Mouse (Mus musculus) midbrain, embryonic 15.5 days (tissue): ENCODE measurements around the gene Rlbp1. TPM values are rescaled to one million over a fixed set of nuclear protein-coding genes. Genes with fewer than 3 reads are reported as not detected.

Experiments
- ATAC-seq: fragments of 200-750 bp; cut with Nextera tagmentation; replicated peaks from 2 replicates; pipeline ENCODE4 v1.8.0; 2017; ENCODE audit warnings: moderate TSS enrichment
- H3K27ac ChIP-seq: fragments of 300-500 bp; sonication (generic); 2 replicates; pipeline ENCODE4 v1.5.1; 2015; ENCODE audit warnings: mild to moderate bottlenecking, inconsistent platforms
- H3K27me3 ChIP-seq: fragments of 300-500 bp; sonication (generic); replicated peaks from 2 replicates; pipeline ENCODE4 v1.6.1; 2015; ENCODE audit warnings: inconsistent platforms
- H3K36me3 ChIP-seq: fragments of 300-500 bp; sonication (generic); replicated peaks from 2 replicates; pipeline ENCODE4 v1.6.1; 2015; ENCODE audit warnings: inconsistent platforms
- H3K4me1 ChIP-seq: fragments of 300-500 bp; sonication (generic); 2 replicates; pipeline ENCODE4 v1.6.1; 2015; ENCODE audit warnings: inconsistent platforms
- H3K4me2 ChIP-seq: fragments of 300-500 bp; sonication (generic); 2 replicates; pipeline ENCODE4 v1.6.1; 2015; ENCODE audit warnings: inconsistent platforms, mild to moderate bottlenecking, moderate library complexity
- H3K4me3 ChIP-seq: fragments of 300-500 bp; sonication (generic); 2 replicates; pipeline ENCODE4 v1.5.1; 2015; ENCODE audit warnings: mild to moderate bottlenecking, inconsistent platforms
- H3K9ac ChIP-seq: fragments of 300-500 bp; sonication (generic); 2 replicates; pipeline ENCODE4 v1.6.1; 2015; ENCODE audit warnings: mild to moderate bottlenecking, inconsistent platforms
- H3K9me3 ChIP-seq: fragments of 300-500 bp; sonication (generic); 2 replicates; pipeline ENCODE4 v1.6.1; 2016; ENCODE audit warnings: inconsistent platforms
- WGBS: fragments of 180-500 bp; shearing (Covaris S2); methylation state at CpG from one replicate; pipeline ENCODE4 v1.1.7; 2015; ENCODE audit warnings: mixed read lengths; 5-methylcytosine and 5-hydroxymethylcytosine counted together
- polyA plus RNA-seq: library from polyadenylated mRNA; unstranded; fragments of >200 nt; fragmentation: Nextera tagmentation; extraction: Ambion mirVana; gene quantifications from 2 replicates; pipeline ENCODE4 v1.2.1, GENCODE M21; 2015

Rlbp1 gene
- polyA plus RNA-seq, 1 experiment from 2014 or later = 9.5 TPM

DNA sequence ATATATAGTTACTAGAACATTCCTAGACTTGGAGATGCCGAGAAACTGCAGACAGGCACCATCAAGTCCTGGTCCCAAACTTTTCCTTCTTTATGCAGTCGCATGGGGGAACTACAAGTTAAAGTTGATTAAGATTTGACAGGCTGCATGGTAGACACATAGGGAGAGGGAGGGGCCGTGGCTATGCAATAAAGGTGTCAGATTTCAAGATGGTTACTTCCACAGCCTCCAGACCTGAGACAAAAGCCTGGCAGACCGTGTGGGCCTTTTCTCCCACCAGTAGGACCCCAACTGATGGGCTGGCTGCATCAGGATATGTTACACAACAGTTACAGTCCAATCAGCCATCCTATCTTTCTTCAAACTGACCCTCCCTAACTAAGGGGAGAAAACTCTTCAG is 17.4 kb downstream of the Rlbp1 start:
- Histone ChIP-seq H3K9me3 (no peaks in the 10 kb centered on the region), H3K36me3 (no peaks in the 10 kb centered on the region), H3K4me1 (no peaks in the 10 kb centered on the region), H3K27ac (no peak overlapping the region), H3K9ac (no peak overlapping the region), H3K4me2 (no peak overlapping the region), H3K27me3 (no peaks in the 10 kb centered on the region), H3K4me3 (no peak overlapping the region)
- WGBS = 50% methylated on average over 4 of the region's 4 CpGs
- ATAC-seq = no peak

DNA sequence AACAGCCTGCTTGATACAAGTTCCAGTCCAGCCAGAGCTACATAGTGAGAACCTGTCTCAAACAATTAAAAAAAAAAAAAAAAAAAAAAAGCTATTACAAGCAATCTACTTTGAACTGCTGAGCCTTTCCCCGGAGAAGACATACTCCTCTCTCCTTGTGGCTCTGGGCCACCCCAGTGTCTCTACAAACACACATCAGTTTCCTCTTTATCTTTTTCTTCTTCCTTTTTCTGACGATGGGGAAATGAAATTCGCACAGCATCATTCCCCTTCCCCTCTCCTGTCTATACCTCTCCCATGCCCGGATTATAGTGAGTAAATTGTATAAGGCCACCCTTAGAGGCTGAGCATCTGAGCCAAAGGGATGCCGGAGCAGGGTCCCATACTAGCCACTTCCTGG is 18.2 kb downstream of the Rlbp1 start:
- ATAC-seq = no peak
- WGBS = 90% methylated on average over 5 of the region's 5 CpGs

DNA sequence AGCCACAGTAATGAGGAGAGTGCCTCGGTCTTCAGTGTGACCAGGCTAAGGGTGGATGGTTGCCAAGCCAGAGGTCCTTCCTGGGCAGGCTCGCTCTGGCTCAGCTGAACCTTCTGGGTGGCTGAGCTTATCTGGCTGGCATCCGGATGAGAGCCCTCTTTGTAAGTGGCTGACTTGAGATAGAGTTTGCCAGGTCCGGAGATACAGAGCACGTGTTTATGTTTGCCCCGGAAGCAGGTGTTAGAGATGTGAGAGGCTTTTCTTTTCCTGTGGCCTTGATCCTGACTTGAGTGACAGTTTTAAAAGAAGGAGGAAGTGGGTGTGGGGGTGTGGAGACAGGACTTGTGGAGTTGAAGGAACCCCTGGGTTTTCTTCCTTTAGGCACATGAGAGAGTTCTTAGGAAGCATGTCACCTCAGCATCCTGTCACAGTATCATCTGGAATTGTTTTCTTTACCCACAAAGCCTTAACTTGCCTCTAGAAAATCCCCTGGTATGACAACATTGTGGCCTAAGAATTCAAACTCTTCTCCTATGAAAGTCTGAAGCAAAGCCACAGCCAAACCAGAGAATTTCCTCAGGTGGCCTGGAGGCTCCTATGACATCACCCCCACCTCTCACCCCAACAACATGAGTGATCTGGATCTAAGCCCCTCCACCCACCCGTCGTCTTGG is 23.3 kb downstream of the Rlbp1 start:
- peak; percentile 57 for ATAC-seq
- peak overlapping the region; percentile 59 for H3K27ac ChIP-seq
- WGBS = 78% methylated on average over 8 of the region's 8 CpGs
- no peak overlapping the region for H3K4me2 ChIP-seq
- 0 out of 2 replicates have a peak, but pooled peaks cover 7% of the 10 kb centered on the region for H3K4me1 ChIP-seq
- no peak overlapping the region for H3K4me3 ChIP-seq
- no peak overlapping the region for H3K9ac ChIP-seq
- no peaks in the 10 kb centered on the region for H3K9me3 ChIP-seq
- H3K27me3 ChIP-seq = no peaks in the 10 kb centered on the region
- H3K36me3 ChIP-seq = peaks cover 12% of the 10 kb centered on the region; the same call in 1 of the 2 replicates

More for the DNA sequence above, 18.2 kb downstream of the Rlbp1 start:
- Histone ChIP-seq H3K9ac (no peak overlapping the region), H3K4me2 (no peak overlapping the region), H3K4me3 (no peak overlapping the region), H3K27me3 (no peaks in the 10 kb centered on the region), H3K4me1 (no peaks in the 10 kb centered on the region), H3K27ac (no peak overlapping the region), H3K36me3 (no peaks in the 10 kb centered on the region), H3K9me3 (no peaks in the 10 kb centered on the region)

DNA sequence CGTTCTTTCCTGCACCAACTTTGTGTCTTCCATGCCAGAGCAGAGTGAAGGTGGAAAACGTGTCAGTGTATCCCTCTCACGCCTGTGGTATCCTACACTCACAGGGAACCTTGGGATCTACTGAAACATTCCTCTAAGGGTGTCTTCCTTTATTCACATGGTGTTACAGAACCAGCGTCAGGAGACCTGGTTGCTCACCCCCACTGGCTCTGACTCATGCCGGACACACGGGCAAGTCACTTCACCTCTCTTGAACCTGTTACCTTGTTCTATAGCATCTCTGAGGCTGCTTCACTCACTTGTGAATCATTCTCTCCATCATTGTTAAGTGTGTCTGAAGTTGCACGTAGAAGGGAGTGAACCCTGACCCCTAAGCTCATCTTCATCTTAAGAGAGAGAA is 24.0 kb downstream of the Rlbp1 start:
- no peak for ATAC-seq
- Histone ChIP-seq H3K4me2 (no peak overlapping the region), H3K27ac (peak overlapping the region; percentile 59), H3K4me1 (0 out of 2 replicates have a peak, but pooled peaks cover 7% of the 10 kb centered on the region), H3K36me3 (peaks cover 16% of the 10 kb centered on the region; the same call in 1 of the 2 replicates), H3K27me3 (no peaks in the 10 kb centered on the region), H3K4me3 (no peak overlapping the region), H3K9ac (no peak overlapping the region), H3K9me3 (no peaks in the 10 kb centered on the region)
- 87% methylated on average over 7 of the region's 7 CpGs for WGBS

DNA sequence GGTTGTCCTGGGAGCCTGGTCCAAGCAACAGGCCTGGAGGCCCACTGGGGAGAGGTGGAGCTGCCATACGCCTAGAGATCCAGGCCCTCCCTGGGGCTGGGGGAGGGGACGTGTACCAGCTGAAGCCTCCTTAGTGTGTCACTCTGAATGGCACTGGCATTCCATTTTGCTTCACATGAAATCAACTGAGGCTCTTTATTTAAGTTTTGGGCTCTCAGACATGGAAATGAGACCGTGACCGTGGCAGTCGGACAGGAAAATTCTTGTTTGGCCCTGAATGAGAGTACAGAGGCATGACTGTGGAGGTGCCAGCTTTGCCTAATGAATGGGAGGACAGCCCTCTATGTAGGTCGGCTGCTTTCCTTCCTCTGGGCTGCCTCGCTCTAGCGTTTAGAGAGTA is 24.6 kb downstream of the Rlbp1 start:
- Histone ChIP-seq H3K9ac (no peak overlapping the region), H3K4me3 (no peak overlapping the region), H3K27ac (peak overlapping the region; percentile 59), H3K4me1 (0 out of 2 replicates have a peak, but pooled peaks cover 7% of the 10 kb centered on the region), H3K27me3 (no peaks in the 10 kb centered on the region), H3K36me3 (peaks cover 17% of the 10 kb centered on the region; the same call in 1 of the 2 replicates), H3K4me2 (no peak overlapping the region), H3K9me3 (no peaks in the 10 kb centered on the region)
- peak; percentile 77 for ATAC-seq
- 54% methylated on average over 8 of the region's 8 CpGs for WGBS

DNA sequence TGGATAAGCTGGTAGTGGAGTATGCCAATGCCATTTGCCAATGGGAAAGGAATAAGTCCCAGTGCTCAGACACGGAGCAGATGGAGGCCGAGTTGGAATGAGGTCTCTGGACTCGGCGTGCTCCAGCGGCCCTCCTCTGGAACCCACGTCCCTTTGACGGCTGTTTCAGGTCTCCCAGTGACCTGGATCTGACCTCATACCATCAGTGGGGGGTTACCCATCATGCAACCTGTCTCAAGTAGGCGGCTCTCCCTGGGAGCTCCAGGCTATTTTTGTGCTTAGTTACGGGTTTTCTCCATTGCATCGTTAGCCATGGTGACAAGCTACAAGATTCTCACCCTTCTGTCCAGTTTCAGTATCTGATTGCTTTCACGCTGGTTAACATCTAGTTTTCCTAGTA is 26.8 kb downstream of the Rlbp1 start:
- H3K27ac ChIP-seq = no peak overlapping the region
- peaks cover 35% of the 10 kb centered on the region for H3K36me3 ChIP-seq
- H3K27me3 ChIP-seq = no peaks in the 10 kb centered on the region
- no peaks in the 10 kb centered on the region for H3K9me3 ChIP-seq
- no peak overlapping the region for H3K9ac ChIP-seq
- 0 out of 2 replicates have a peak, but pooled peaks cover 7% of the 10 kb centered on the region for H3K4me1 ChIP-seq
- H3K4me3 ChIP-seq = no peak overlapping the region
- ATAC-seq = no peak
- WGBS = 72% methylated on average over 11 of the region's 11 CpGs
- no peak overlapping the region for H3K4me2 ChIP-seq

DNA sequence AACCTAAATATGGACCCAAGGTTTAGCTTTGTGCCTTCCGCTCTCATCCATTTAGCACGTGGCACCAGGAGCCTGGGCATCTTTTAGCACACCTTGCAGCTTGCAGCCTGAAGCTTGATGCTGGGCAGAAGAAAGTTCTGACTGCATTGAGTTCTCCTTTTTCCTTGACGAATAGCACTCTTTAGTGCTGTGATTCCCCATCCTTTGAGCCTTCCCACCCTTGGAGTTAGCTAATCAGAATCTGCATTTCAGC is 27.7 kb downstream of the Rlbp1 start:
- 0 out of 2 replicates have a peak, but pooled peaks cover 7% of the 10 kb centered on the region for H3K4me1 ChIP-seq
- WGBS = 89% methylated on average over 3 of the region's 3 CpGs
- peaks cover 41% of the 10 kb centered on the region for H3K36me3 ChIP-seq
- H3K9ac ChIP-seq = no peak overlapping the region
- ATAC-seq = no peak
- H3K27ac ChIP-seq = no peak overlapping the region
- no peaks in the 10 kb centered on the region for H3K9me3 ChIP-seq
- no peak overlapping the region for H3K4me3 ChIP-seq
- H3K27me3 ChIP-seq = no peaks in the 10 kb centered on the region
- H3K4me2 ChIP-seq = no peak overlapping the region

DNA sequence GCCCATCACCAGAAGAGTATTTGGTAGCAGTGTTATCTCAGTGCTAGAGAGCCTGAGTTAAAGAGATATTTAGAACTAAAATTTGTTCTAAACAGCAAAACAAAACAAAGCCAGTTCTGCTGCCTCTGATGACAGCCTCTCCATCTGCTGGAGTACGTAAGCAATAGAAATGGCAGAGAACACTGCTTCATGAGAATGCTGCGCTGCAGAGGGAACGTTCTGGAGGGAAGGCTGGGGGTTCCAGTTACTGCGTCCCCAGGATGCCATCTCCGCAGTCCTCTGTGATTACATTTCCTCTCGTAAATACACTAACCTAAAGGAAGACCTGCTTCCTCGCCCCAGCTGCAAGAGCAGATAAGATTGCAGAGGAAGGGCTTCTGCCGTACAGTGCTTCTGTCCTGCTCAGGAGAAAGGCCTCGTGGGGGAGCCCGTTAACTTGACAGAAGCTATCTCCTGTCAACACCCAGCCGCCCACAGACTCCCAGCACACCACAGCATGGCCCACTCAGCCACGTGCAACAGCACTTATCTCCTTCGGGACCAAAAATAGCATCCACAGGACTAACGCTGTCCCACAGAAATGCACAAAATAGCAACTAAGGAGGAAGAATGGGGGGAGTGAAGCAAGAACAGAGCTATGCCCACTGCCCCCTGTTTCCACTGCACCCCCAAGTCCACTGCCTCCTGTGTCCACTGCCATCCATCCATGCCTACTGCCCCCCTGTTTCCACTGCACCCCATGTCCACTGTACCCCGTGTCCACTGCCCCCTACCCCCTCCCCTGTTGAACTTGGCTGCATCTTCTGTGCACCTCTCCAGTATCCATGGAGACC is 28.3 kb downstream of the Rlbp1 start:
- Histone ChIP-seq H3K9ac (no peak overlapping the region), H3K36me3 (peaks cover 45% of the 10 kb centered on the region), H3K4me2 (no peak overlapping the region), H3K4me3 (no peak overlapping the region), H3K27me3 (no peaks in the 10 kb centered on the region), H3K4me1 (0 out of 2 replicates have a peak, but pooled peaks cover 7% of the 10 kb centered on the region), H3K9me3 (no peaks in the 10 kb centered on the region), H3K27ac (no peak overlapping the region)
- WGBS = 74% methylated on average over 15 of the region's 15 CpGs
- ATAC-seq = no peak

DNA sequence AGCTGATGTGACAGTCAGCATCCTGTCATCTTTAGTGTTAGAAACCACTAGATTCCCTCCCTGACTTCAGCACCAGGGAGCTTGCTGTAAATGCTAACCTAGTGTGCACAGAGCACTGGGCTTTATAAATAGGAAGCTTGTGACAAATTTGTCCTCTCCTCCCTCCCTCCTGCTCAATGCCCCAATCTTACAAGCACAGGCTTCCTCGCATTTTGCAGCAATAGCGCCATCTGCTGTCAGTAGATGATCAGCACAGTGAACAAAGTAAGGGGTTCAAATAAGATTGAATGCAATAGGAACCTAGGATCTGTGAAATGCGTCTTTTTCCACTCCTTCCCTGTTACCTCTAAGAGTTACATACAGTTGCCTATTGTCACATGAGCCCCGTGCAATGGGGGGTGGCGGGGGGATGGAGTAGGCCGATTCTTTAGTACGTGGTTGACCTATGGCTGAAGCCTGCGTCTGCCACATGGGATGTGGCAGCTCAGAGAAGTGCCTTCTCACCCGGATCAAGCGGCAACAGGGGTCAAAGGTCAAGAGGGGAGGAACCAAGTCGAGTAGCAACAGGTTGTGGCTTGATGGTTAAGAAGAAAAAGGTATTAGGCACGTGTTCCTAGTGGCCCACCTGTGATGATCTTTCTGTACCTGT is 37.0 kb downstream of the Rlbp1 start:
- WGBS = 40% methylated on average over 12 of the region's 12 CpGs
- Histone ChIP-seq H3K36me3 (peaks cover 23% of the 10 kb centered on the region; the same call in 1 of the 2 replicates), H3K27ac (0 out of 2 replicates have a peak overlapping the region, but pooled peaks have one; percentile 2)

DNA sequence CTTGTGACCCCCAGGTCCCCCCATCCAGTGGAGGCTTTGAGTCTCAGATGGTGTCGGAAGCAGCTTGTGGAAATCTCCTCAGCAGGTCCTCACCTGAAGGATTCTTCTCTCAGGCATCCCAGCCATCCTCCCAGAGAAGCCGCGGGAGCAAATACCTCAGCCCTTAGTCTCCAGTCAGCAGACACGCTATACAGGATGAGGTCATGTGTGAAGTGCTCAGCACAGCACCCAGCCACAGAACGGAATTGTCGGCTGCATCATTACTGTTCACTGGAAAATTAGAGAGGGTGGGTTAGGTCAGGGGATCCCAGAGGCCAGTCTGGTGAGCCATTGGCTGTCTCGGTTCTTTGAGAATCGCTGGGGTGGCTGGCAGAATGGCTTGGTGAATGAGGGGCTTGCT is 38.0 kb downstream of the Rlbp1 start:
- H3K4me3 ChIP-seq = no peak overlapping the region
- no peak overlapping the region for H3K4me2 ChIP-seq
- peaks cover 10% of the 10 kb centered on the region; the same call in 1 of the 2 replicates for H3K4me1 ChIP-seq
- no peaks in the 10 kb centered on the region for H3K9me3 ChIP-seq
- no peak for ATAC-seq
- no peaks in the 10 kb centered on the region for H3K27me3 ChIP-seq
- 0 out of 2 replicates have a peak, but pooled peaks cover 15% of the 10 kb centered on the region for H3K36me3 ChIP-seq
- H3K27ac ChIP-seq = no peak overlapping the region
- no peak overlapping the region for H3K9ac ChIP-seq
- 89% methylated on average over 8 of the region's 8 CpGs for WGBS

More for the DNA sequence above, 37.0 kb downstream of the Rlbp1 start:
- Histone ChIP-seq H3K4me3 (no peak overlapping the region), H3K4me1 (peaks cover 10% of the 10 kb centered on the region; the same call in 1 of the 2 replicates), H3K9me3 (no peaks in the 10 kb centered on the region), H3K4me2 (no peak overlapping the region), H3K27me3 (no peaks in the 10 kb centered on the region), H3K9ac (no peak overlapping the region)
- ATAC-seq = peak; percentile 78

DNA sequence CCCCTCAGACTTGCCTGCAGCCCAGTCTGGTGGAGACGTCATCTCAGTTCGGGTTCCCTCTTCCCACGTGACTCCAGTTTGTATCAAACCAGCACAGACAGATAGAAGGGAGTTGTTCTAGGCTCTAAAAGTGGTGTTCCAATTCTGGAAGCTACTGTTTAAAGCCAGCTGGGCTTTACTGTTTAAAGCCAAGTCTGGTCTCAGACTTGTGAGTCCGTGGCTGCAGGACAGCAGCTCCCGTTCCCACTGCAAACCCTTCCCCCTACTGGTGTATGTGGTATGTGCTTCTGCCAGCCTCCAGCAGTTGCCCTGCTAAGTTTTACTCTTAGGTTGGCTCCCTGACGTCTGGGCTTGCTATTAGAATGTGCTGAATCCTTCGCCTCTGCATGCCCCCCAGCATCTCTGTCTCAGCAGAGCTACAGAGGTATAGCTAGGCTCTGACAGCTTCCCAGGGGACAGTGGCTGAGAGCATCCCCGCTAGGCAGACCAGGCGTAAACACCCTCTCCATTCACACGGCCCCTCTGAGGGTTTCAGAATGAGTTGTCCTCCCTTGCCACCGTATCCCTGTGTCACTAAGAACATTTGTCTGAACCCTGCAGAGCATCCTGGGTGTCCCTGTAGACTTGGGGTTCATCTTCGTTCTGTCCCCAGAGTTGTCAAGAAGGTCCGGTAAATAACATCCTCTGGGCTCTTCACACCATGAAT is 39.6 kb downstream of the Rlbp1 start:
- WGBS = 72% methylated on average over 13 of the region's 13 CpGs
- no peaks in the 10 kb centered on the region for H3K27me3 ChIP-seq
- no peak for ATAC-seq
- peaks cover 10% of the 10 kb centered on the region; the same call in 1 of the 2 replicates for H3K4me1 ChIP-seq
- H3K36me3 ChIP-seq = peaks cover 15% of the 10 kb centered on the region
- H3K4me2 ChIP-seq = no peak overlapping the region
- H3K4me3 ChIP-seq = no peak overlapping the region
- no peak overlapping the region for H3K9ac ChIP-seq
- H3K9me3 ChIP-seq = no peaks in the 10 kb centered on the region
- no peak overlapping the region; the same call in 1 of the 2 replicates for H3K27ac ChIP-seq
